Mouse (Mus musculus) bone marrow macrophage, adult 2 months (primary cell): ENCODE data around the gene Trim28. TPM values are rescaled to one million over a fixed set of nuclear protein-coding genes. Genes with fewer than 3 reads are reported as not detected.
A peak's percentile ranks its signal among the peaks of the same experiment; 100 is the strongest.

Experiments
- H3K27ac ChIP-seq: 2 replicates; pipeline ENCODE4 v1.5.1; 2012; ENCODE audit warnings: low read depth, low read length; ENCODE audit not compliant: insufficient read depth
- H3K4me1 ChIP-seq: 2 replicates; pipeline ENCODE4 v1.6.1; 2012; ENCODE audit warnings: low read length; ENCODE audit not compliant: control insufficient read depth, insufficient read depth
- H3K4me3 ChIP-seq: 2 replicates; pipeline ENCODE4 v1.5.1; 2012; ENCODE audit warnings: mild to moderate bottlenecking, low read length, moderate library complexity; ENCODE audit not compliant: insufficient read depth
- CTCF ChIP-seq: IDR thresholded peaks from 2 replicates; pipeline ENCODE4 v1.5.1; 2012; ENCODE audit warnings: low read depth, mild to moderate bottlenecking, low read length, moderate library complexity
- POLR2A ChIP-seq: IDR thresholded peaks from 2 replicates; pipeline ENCODE4 v1.6.1; 2012; ENCODE audit warnings: mild to moderate bottlenecking, low read depth, low read length, borderline replicate concordance
- polyA plus RNA-seq: library from polyadenylated mRNA; stranded (reverse); fragments of >200 nt; gene quantifications from 2 replicates; pipeline ENCODE4 v1.2.4, GENCODE M21; 2012; ENCODE audit not compliant: missing spikeins, insufficient read depth, insufficient read length

Gene Trim28
- polyA plus RNA-seq, 1 experiment = 165 TPM

GRCm38 (mm10) chr7:12977682-12978389 is 21.1 kb upstream of the Trim28 start, which contains the start of gene Zfp446:
TSS of gene Zfp446 (plus strand) at chr7:12977848.
- Histone ChIP-seq H3K27ac (peak within 1 kb of the TSS; percentile 82), H3K4me1 (peaks cover 22% of the 10 kb centered on the region), H3K4me3 (peak within 1 kb of the TSS; percentile 70)
- TF ChIP-seq CTCF (no peak), POLR2A (no peak)

GRCm38 (mm10) chr7:12978931-12979722 is 19.8 kb upstream of the Trim28 start:
- Histone ChIP-seq H3K4me1 (peaks cover 22% of the 10 kb centered on the region), H3K27ac (peak overlapping the region; percentile 44), H3K4me3 (peak overlapping the region; percentile 62; the same call in 1 of the 2 replicates)
- TF ChIP-seq CTCF (no peak), POLR2A (no peak)

GRCm38 (mm10) chr7:12979776-12980175 is 19.1 kb upstream of the Trim28 start:
- H3K4me3 ChIP-seq = no peak overlapping the region
- TF ChIP-seq POLR2A (no peak), CTCF (no peak)
- H3K27ac ChIP-seq = peak overlapping the region; percentile 44
- peaks cover 22% of the 10 kb centered on the region for H3K4me1 ChIP-seq

- TF ChIP-seq CTCF (no peak), POLR2A (no peak)
- Histone ChIP-seq H3K27ac (peak overlapping the region; percentile 44; the same call in 1 of the 2 replicates), H3K4me1 (peaks cover 22% of the 10 kb centered on the region), H3K4me3 (no peak overlapping the region)
These were observed 18.6 kb upstream of the Trim28 start for GRCm38 (mm10) chr7:12980291-12980690.

- Histone ChIP-seq H3K4me3 (no peak overlapping the region), H3K27ac (no peak overlapping the region), H3K4me1 (peaks cover 19% of the 10 kb centered on the region)
- no peak for TF ChIP-seq CTCF
These were observed 13.2 kb upstream of the Trim28 start for GRCm38 (mm10) chr7:12985724-12986123.

GRCm38 (mm10) chr7:12986906-12987305 is 12.0 kb upstream of the Trim28 start:
- Histone ChIP-seq H3K4me1 (peaks cover 24% of the 10 kb centered on the region), H3K27ac (peak overlapping the region; percentile 67), H3K4me3 (no peak overlapping the region)
- no peak for TF ChIP-seq CTCF
- no peak for TF ChIP-seq POLR2A

GRCm38 (mm10) chr7:12987409-12988189 is 11.3 kb upstream of the Trim28 start:
- Histone ChIP-seq H3K4me3 (no peak overlapping the region), H3K27ac (peak overlapping the region; percentile 67), H3K4me1 (peaks cover 24% of the 10 kb centered on the region)
- TF ChIP-seq POLR2A (no peak), CTCF (no peak)

- H3K4me3 ChIP-seq = no peak overlapping the region
- H3K4me1 ChIP-seq = peaks cover 19% of the 10 kb centered on the region
- no peak overlapping the region for H3K27ac ChIP-seq
- no peak for TF ChIP-seq POLR2A
- TF ChIP-seq CTCF = no peak
These were observed 6.7 kb upstream of the Trim28 start for GRCm38 (mm10) chr7:12992222-12992621.

GRCm38 (mm10) chr7:12993148-12993547 is 5.8 kb upstream of the Trim28 start:
- no peak overlapping the region for H3K27ac ChIP-seq
- no peak for TF ChIP-seq CTCF
- TF ChIP-seq POLR2A = no peak
- H3K4me3 ChIP-seq = no peak overlapping the region
- peaks cover 10% of the 10 kb centered on the region for H3K4me1 ChIP-seq
